Mouse (Mus musculus) left cerebral cortex, adult 18-20 months (tissue): ENCODE results near the gene Pla2g2c. TPM values are rescaled to one million over a fixed set of nuclear protein-coding genes. Genes with fewer than 3 reads are reported as not detected.

Experiments
- DNase-seq, 2 experiments: peaks; one replicate each; pipeline ENCODE4 v3.0.0; 2021 to 2022; ENCODE audit warnings: low spot score in 2 of 2, mixed read lengths in 1 of 2
- total RNA-seq, 2 experiments: library from RNA; stranded (reverse); gene quantifications; 2 replicates each; pipeline ENCODE4 v1.2.3; 2021

The Pla2g2c gene
- total RNA-seq, 2 experiments from 2014 or later = 0.35 TPM; not detected in 1

DNA sequence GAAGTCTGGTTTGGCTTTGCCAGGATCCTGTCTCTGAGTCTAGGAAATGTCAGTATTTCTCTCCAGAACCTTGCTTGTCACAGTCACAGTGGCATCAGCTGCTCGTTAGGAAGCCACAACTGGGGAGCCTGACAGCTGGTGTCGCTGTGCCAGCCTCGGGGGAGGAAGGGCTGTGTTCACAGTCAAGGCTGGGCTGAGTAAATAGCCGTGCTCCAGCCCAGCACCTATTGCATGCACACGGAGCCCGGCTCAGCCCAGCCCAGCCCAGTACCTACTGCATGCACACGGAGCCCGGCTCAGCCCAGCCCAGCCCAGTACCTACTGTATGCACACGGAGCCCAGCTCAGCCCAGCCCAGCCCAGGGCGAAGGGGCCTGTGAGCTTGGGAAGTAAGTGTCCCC, 23.3 kb downstream of the Pla2g2c start:
- peak; percentile 47 to 64 for DNase-seq

DNA sequence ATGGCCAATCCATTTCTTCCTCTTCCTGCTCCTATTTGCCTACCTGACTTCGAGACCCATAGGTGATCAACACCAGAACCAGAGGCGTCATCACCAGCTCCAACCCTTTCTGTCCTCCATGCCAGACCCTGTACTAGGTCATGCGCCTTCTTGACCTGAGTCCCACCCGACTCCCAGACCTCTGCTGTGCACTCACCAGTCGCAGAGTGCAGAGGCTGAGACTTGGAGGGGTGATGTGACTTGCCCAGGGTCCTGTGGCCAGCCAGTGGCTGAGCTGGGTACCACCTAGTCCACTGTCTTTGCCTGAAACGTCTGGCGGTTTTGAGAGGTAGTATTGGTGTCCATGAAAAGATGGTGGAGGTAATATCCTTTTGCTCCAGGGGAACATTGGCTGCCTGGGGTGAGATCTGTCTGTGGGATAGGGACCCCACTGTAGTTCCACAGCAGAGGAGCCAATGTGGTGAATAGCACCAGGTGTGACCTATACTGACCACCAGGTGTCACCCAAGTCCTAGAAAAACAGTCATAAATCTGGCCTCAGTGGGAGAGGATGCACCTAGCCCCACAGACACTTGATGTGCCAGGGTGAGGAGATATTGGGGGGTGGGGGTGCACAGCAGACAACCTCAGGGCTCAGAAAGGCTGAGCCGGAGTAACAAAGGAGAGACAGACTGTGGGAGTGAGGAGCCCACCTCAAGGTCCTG, 23.9 kb downstream of the Pla2g2c start:
- DNase-seq = peak; percentile 53 to 67

DNA sequence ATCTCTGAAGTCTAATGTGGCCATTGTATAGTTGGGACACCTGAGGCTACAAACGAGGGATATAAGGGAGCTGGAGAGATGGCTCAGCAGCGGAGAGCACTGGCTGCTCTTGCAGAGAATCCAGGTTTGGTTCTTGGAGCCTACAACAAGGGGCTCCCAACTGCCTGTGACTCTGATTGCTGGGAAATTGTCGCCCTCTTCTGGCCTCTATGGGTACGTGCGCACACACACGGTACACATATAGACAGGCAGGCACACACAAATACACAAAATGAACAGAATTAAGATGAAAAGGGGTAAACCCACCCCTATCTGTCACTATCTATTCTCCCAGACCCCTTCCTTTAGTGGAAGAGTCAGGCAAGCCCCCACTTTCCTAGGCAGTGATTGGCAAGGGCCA, 28.0 kb downstream of the Pla2g2c start:
- DNase-seq = no peak

DNA sequence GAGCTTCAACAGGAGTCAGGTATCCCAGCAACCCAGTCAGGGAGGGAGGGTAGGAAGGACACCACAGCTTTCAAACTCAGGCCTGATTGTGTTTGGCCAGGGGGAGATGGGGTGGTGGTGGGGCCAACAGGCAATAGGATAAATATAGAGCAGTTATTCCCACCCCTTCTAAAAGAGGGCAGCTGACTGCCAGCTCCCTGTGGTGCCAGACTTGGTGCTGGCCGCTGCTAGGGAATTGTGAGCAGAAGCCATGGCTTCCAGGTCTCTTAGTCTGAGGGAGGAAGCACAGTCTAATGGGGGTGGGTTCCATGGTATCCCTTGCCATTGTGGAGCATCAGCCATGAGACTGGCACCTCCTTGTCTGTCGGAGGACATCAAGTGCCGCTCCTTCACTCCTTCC, 29.0 kb downstream of the Pla2g2c start:
- no peak for DNase-seq

DNA sequence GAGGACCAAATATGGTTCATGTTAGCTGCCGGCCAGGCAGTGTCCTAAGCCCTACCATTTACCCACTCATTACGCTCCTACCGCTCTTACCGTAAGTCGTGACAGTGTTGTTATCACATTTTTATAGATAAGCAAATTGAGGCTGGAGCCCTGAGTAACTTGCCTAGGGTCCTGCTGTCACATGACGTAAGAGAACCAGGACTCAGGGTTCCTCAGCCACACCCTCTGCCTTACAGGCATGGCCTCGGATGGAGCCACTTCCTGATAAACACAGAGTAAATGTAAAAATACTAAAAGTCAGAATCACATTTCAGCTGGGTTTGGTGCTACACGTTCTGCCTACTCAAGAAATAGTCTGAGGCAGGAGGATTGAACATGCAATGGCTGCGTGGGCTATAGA, 29.8 kb downstream of the Pla2g2c start:
- no peak for DNase-seq

DNA sequence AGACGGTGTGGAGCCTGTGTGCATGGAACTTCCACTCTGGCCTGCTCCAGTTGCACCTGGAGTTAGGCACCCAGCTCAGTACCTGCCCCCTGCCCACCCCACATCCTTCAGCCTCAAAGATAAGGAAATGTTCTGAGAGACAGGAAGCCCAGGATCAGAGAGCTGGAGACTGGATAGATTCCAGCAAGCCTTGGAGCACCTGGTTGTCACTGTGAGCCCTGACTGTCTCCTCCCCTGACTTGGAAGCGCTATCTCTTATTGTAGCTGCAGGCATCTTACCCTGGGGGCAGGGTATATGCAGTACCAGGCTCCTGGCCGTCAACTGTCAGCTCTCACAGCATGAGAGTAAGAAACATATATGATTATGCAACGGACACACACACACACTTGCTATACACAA, 30.8 kb downstream of the Pla2g2c start:
- no peak for DNase-seq

DNA sequence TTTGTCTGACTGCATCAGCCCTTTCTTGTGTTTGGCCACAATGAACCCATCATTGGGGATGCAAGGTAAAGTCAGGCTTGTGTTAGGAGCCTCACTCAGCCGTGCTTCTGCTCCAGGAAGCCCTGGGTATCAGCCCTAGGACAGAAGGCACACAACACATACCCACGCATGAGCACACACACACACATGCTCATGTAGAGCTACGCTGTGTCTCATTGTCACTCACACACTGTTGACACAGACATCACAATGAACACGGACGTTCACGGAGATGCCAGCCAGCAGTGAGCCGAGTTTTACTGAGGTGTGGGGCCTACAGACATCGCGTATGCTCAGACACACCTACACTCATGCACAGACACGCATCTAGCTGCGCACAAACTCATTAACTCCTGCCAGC, 31.4 kb downstream of the Pla2g2c start:
- DNase-seq = no peak

DNA sequence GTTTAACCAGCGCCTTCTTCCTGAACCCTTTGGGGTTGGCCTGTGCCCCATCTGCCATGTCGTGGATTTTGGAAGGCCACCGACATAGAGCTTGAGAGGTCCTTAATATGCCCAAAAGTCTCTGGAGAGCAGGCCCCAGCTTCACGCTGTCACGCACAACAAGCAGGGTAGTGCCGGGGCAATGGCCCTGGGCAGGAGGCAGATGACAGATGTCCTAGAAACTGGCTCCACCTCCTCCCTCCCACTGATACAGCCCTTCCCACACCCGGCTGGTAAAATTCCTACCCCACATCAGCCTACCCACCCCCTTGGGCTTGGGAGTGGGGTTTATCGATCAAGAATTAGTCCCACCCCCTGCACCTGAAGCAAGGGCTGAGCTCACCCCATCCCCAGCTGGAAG, 32.8 kb downstream of the Pla2g2c start, which contains the start of gene Pla2g2f:
TSS of gene Pla2g2f (minus strand) at position 211 of the 400 bp plus-strand sequence.
- DNase-seq = no peak

DNA sequence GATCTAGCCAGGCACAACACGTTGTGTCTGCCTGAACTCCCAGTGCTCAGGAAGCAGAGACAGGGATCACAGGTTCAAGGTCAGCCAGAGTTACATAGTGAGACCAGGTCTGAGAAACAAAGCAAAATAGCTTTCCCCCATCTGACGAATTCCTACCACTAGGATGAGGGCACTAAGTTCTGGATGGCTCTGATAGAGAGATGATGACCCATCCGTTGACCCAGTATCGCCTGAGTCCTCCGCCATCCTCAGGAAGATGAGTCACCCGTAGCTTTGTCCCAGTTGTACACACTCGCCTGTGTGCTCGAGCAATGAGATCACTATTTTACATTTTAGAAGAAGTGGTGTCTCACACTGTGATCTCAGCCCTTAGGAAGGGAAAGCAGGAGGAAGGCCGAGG, 37.7 kb downstream of the Pla2g2c start:
- no peak for DNase-seq

DNA sequence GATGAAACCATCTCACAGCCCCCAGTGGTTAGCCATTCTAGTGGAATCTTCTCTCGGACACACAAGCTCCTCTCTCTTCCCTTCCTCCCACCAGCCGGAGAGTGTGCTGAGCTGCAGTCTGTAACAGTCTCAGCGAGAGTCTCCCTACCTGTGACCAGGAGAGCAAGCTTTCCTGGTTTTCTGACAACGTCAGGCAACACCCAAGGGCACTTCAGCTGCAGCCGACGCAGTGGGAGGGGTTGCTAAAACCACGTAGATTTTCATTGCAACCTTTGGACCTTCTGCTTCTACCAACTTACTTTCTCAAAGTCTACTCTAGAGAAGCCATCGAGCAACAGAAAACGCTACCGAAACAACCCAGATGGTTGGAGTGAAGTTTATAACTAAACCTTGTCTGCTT, 47.4 kb downstream of the Pla2g2c start:
- DNase-seq = no peak

DNA sequence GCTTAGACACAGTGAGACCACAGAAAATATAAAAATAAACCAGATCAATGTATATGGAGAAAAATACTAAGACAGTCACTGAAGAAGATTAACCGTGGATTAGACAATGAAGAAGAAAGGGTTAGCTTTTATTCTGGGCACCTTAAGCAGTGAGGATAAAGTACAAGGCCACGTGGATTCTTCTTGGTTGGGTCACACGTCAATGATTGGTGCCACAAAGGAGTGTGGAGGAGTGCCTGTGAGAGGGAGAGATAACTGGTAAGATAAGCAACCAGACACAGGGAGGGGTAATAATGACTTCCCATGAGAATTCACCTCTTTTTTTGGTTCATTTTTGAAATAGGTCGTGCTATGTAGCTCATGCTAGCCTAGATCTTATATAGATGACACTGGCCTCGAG, 47.8 kb downstream of the Pla2g2c start:
- DNase-seq = no peak

DNA sequence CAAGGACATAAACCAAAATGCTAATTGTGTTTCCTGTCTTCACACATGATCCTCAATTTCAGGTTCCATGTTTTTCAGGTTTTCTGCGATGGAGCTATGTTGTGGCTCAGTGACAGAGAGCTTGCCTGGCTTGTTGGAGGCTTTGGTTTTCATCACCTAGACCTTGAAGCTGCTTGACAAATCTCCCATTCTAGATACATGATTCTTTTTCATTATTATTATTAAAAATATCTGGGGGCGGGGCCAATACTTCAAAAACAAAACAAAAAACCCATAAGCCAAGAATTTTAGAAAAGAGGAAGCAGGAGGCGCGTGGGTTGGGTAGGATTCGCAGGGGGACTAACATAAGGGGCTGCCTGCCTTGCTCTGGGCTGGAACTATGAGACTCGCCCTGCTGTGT, 50.8 kb downstream of the Pla2g2c start, which contains the start of gene Pla2g2d:
TSS of gene Pla2g2d (plus strand) at position 301 of the 400 bp plus-strand sequence.
- DNase-seq = no peak

DNA sequence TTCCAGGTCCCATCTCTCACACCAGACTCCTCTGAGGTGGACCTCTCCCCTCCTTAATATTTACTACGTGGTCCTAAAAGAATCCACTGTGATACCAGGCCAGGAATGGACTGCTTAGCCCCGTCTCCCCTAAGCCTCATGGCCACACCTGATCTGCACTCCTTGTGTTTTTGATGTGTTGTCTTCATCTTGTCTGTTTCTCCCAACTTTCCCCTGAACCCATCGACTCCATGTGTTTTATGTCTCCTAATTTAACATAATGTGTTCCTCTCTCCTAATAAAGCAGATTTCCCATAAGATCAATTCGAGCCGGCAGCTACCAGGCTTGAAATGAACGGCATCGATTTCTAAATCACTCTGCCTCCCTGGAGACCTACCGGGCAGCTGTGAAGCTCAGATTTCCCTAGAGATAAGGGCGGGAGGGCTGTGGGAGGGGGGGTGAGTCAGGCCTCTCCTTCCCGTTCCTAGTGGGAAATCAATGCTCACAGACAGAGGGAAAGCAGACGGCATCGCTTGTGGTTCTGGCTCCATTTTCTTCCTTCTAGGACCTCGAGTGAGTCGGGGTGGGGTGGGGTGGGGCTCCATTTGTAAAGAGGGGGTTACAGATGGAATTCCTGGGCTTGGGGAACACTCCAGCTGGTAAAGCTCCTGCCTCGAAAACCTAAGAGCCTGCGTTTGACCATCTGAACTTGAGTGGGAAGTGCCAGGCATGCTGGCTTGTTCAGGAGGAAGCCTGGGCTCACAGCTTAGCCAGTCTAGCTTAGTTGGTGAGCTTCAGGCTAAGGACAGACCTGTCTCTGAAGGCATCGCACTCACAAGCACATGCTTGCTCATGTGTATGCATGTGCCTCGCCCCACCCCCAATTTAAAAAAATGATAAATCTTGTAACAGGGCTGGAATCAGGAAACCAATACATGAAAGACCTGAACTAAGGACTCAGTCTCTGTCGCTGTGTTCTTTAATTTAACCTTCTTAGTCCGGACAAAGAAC, 53.1 kb downstream of the Pla2g2c start:
- no peak for DNase-seq

DNA sequence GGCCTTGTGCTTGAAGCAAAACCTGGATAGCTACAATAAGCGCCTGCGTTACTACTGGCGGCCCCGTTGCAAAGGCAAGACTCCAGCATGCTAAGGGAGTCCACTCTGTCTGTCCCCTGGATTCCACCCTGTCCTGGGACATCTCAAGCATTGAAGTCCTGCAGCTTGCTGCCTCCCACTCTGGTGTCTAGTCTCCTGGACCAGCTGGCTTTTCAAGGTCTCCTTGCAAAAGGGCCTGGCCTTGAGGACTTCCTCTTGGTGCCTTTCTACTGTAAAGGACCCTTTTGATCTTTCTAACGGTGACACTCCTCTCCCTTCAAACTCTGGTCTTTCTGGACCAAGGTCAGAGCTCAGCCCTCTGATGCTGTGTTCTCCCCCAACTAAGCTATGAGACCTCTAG, 55.7 kb downstream of the Pla2g2c start:
- DNase-seq = no peak

DNA sequence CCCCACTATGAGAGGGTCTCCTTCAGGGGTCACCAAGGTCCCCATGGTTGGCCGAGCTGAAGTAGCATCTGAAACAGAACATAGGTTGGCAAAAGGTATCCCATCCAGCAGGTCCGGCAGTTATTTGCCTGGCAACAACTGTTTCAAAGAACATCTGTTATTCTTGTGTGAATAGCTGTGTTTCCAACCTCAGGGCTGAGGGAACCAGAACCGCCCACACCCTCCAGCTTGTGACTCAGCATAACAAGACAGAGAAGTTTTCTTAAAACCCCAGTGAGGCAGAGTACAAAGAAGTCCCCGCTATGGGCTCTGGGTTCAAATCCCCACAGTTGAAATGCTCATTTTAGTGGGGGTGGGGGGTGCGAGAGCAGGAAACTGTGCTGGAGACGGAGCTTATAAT, 57.5 kb downstream of the Pla2g2c start:
- DNase-seq = peak; percentile 69 to 78

DNA sequence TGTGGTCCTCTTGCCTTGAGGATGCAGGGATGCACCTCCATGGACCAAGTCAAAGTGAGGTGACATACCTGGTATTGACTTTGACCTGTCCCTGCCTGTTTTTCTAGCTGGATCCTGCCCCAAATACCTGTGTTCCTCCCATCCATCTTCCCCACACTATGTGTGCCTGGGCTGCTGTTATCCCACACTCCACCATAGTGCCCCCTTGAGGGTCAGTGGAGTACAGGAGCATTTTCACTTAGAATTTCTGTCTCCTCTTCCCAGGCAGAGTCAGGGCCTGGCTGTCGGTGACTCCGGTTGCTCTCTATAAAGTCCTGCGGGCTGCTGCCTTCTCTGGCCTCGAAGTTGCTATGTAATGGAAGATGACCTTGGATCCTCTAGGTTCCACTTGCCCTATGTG, 61.1 kb downstream of the Pla2g2c start:
- DNase-seq = no peak

DNA sequence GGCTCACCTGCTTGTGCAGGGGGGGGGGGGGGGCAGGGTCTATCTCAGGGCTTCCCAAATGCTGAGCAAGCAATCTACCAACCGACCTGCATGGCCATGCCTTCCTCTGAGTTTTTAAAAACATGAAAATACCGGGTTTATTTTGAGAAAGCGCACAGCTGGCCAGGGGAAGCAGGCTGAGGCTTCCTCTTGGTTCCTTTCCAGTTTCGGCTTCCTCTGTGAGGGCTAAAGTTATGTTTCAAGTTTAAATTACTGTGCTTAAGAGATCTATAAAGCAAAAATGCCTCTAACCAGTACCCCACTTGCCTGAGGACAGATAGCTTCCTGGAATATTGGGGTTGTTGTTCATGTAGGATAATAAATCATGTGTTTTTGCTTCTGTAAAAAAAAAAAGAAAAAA, 61.5 kb downstream of the Pla2g2c start:
- peak in 1 of 2 experiments; percentile 51 for DNase-seq

DNA sequence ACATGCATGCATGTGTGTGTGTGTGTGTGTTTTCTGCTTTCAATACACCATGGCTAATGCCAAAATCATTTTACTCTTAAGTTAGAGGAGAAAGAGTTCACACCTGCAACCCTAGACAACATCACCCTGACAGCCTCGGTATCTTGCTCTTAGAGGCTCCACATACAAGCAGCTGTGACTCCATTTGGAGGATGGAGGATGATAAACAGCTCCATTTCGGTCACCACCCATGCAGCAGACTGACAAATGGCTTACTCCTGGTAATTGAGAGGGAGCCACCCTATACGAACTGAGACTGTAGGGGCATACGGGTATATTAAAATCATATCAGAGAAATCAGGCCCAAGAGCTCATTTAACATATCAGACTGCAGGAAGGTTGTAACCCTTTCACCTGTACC, 63.8 kb downstream of the Pla2g2c start:
- no peak for DNase-seq

DNA sequence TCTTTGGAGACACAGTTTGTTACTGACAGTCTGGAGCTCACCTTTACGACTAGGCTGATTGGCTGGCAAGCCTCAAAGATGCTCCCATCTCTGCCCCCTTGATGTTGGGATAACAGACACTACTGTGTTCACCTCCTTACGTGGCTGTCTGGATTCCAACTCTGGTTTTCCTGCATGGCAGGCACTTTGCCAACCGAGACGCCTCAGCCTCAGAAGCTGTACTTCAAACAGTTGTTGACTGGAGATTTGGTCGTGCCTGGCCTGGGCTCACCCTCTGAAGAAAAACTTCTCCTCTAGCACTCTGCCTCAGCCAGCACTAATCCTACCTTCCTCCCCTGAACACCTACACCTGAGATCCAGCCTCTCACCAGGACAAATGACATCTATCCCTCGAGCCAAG, 66.9 kb downstream of the Pla2g2c start:
- DNase-seq = no peak

DNA sequence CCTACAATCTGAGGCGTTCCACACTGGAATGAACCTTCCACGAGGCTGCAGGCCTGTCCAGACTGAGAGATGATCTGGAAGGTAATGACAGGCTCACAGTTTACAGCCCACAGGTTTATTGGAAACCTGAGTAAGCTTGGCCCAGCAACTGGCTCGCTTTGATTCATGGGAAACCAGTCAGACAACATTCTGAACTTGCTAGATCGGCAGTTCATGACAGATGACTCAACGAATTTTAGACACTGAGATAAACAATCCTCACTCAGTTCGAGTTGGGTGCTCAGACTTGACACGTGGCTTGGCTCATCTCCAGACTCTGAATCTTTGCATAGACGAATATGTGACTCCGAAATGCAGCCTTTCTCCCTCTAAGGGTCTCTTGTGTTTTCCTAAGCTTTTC, 68.0 kb downstream of the Pla2g2c start:
- DNase-seq = no peak

DNA sequence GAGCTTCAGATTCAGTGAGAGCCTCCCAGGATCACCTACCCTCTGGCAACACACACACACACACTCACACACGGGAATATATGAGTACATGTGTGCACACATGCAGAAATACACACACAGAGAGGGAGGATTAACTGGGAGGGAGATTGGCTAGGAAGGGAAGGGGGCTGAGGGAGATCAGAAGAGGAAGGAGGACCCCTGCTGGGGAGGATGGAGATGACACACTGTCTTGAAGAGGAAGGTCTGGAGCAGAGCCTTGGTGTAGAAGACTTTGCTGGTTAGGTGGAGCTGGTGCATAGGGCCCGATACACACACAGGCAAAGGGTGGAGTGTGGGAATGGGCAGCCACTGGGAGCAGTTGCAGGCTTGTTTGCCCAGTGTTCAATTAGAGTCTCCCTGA, 68.7 kb downstream of the Pla2g2c start:
- DNase-seq = peak; percentile 71 to 76

DNA sequence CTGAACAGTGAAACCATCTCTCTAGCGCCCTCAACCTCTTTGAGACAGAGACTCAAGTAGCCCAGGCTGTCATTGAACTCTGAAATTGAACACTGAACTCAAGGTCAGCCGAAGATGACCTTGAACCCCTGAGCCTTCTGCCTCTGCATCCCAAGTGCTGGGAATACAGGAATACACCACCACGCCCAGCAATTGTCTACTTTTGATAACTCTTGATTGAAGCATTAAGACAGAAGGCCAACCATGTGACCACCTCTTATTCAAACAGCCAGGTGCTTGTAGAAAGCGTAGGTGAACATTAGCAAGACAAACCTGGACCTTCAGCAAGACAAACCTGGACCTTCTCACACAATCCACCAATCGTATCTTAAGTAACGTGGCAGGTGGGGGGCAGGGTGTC, 69.8 kb downstream of the Pla2g2c start:
- no peak for DNase-seq
